Mouse (Mus musculus) embryonic facial prominence, embryonic 10.5 days (tissue): ENCODE measurements at regions not wholly inside any gene's neighbourhood (a gene's known extent, or its start where the extent isn't known, plus 50 kb on each side); places are given as distances from the start of the nearest gene placed in this dataset.

Experiments used
- DNase-seq: peaks from one replicate; pipeline ENCODE4 v3.0.0-alpha.2; 2017; ENCODE audit warnings: low spot score
- H3K27ac ChIP-seq: fragments of 300-500 bp; sonication (generic); replicated peaks from 2 replicates; pipeline ENCODE4 v1.5.1; 2016; ENCODE audit warnings: mild to moderate bottlenecking
- H3K27me3 ChIP-seq: fragments of 300-500 bp; sonication (generic); replicated peaks from 2 replicates; pipeline ENCODE4 v1.6.1; 2016; ENCODE audit warnings: low read depth, mild to moderate bottlenecking; ENCODE audit not compliant: poor library complexity, severe bottlenecking
- H3K36me3 ChIP-seq: fragments of 300-500 bp; sonication (generic); replicated peaks from 2 replicates; pipeline ENCODE4 v1.6.1; 2016; ENCODE audit warnings: mild to moderate bottlenecking, moderate library complexity
- H3K4me1 ChIP-seq: fragments of 300-500 bp; sonication (generic); 2 replicates; pipeline ENCODE4 v1.6.1; 2016
- H3K4me3 ChIP-seq: fragments of 300-500 bp; sonication (generic); 2 replicates; pipeline ENCODE4 v1.5.1; 2016; ENCODE audit warnings: mild to moderate bottlenecking, moderate library complexity
- H3K9me3 ChIP-seq: fragments of 300-500 bp; sonication (generic); 2 replicates; pipeline ENCODE4 v1.6.1; 2016; ENCODE audit warnings: mild to moderate bottlenecking
- WGBS: fragments of 180-500 bp; shearing (Covaris S2); methylation state at CpG from one replicate; pipeline ENCODE4 v1.1.7; 2016; 5-methylcytosine and 5-hydroxymethylcytosine counted together

- 11% methylated on average over 11 of the region's 11 CpGs for WGBS
- Histone ChIP-seq H3K4me1 (peaks cover 55% of the 10 kb centered on the region), H3K27me3 (peaks cover 86% of the 10 kb centered on the region), H3K36me3 (no peaks in the 10 kb centered on the region), H3K27ac (0 out of 2 replicates have a peak overlapping the region, but pooled peaks have one; percentile 3), H3K9me3 (no peaks in the 10 kb centered on the region), H3K4me3 (no peak overlapping the region)
- peak; percentile 48 for DNase-seq
These were observed 166.9 kb upstream of the Cadm1 start for GRCm38 (mm10) chr9:47363086-47363485.

GRCm38 (mm10) chr9:47364762-47365161 lies 165.2 kb upstream of the Cadm1 start:
- H3K36me3 ChIP-seq = no peaks in the 10 kb centered on the region
- H3K4me3 ChIP-seq = no peak overlapping the region
- peaks cover 61% of the 10 kb centered on the region for H3K4me1 ChIP-seq
- peaks cover 87% of the 10 kb centered on the region for H3K27me3 ChIP-seq
- no peak for DNase-seq
- H3K9me3 ChIP-seq = no peaks in the 10 kb centered on the region
- WGBS = 58% methylated on average over 3 of the region's 3 CpGs
- no peak overlapping the region for H3K27ac ChIP-seq

- H3K4me3 ChIP-seq = peak overlapping the region; percentile 56
- WGBS = 9% methylated on average over 17 of the region's 17 CpGs
- peaks cover 58% of the 10 kb centered on the region for H3K4me1 ChIP-seq
- H3K27me3 ChIP-seq = peaks cover 68% of the 10 kb centered on the region
- no peak overlapping the region for H3K27ac ChIP-seq
- H3K36me3 ChIP-seq = no peaks in the 10 kb centered on the region
- peak; percentile 44 for DNase-seq
- no peaks in the 10 kb centered on the region for H3K9me3 ChIP-seq
These were observed 162.6 kb upstream of the Cadm1 start for GRCm38 (mm10) chr9:47367266-47367957.

GRCm38 (mm10) chr9:47368015-47368901 lies 161.7 kb upstream of the Cadm1 start:
- no peaks in the 10 kb centered on the region for H3K36me3 ChIP-seq
- peak overlapping the region; percentile 74 for H3K27ac ChIP-seq
- peak; percentile 81 for DNase-seq
- peaks cover 58% of the 10 kb centered on the region for H3K4me1 ChIP-seq
- no peaks in the 10 kb centered on the region for H3K9me3 ChIP-seq
- 1% methylated on average over 31 of the region's 31 CpGs for WGBS
- H3K27me3 ChIP-seq = peaks cover 60% of the 10 kb centered on the region
- peak overlapping the region; percentile 56 for H3K4me3 ChIP-seq

GRCm38 (mm10) chr9:47372296-47372695 lies 157.7 kb upstream of the Cadm1 start:
- Histone ChIP-seq H3K27me3 (peaks cover 20% of the 10 kb centered on the region), H3K4me3 (no peak overlapping the region), H3K9me3 (no peaks in the 10 kb centered on the region), H3K36me3 (no peaks in the 10 kb centered on the region), H3K4me1 (peaks cover 44% of the 10 kb centered on the region), H3K27ac (no peak overlapping the region; the same call in 1 of the 2 replicates)
- WGBS = 81% methylated on average over 7 of the region's 7 CpGs
- no peak for DNase-seq

- H3K36me3 ChIP-seq = no peaks in the 10 kb centered on the region
- H3K27me3 ChIP-seq = peaks cover 13% of the 10 kb centered on the region
- no peak overlapping the region for H3K27ac ChIP-seq
- no peak for DNase-seq
- WGBS = 95% methylated on average over 7 of the region's 7 CpGs
- H3K9me3 ChIP-seq = no peaks in the 10 kb centered on the region
- no peak overlapping the region for H3K4me3 ChIP-seq
- peaks cover 26% of the 10 kb centered on the region for H3K4me1 ChIP-seq
These were observed 155.9 kb upstream of the Cadm1 start for GRCm38 (mm10) chr9:47374086-47374485.

- Histone ChIP-seq H3K4me1 (peaks cover 28% of the 10 kb centered on the region), H3K27ac (no peak overlapping the region), H3K9me3 (no peaks in the 10 kb centered on the region), H3K36me3 (no peaks in the 10 kb centered on the region), H3K4me3 (no peak overlapping the region), H3K27me3 (peaks cover 11% of the 10 kb centered on the region)
- WGBS = 76% methylated on average over 1 of the region's 1 CpGs
- no peak for DNase-seq
These were observed 153.3 kb upstream of the Cadm1 start for GRCm38 (mm10) chr9:47376645-47377044.

GRCm38 (mm10) chr9:47378541-47378940 lies 151.4 kb upstream of the Cadm1 start:
- H3K4me1 ChIP-seq = peaks cover 12% of the 10 kb centered on the region
- no peak for DNase-seq
- H3K4me3 ChIP-seq = no peak overlapping the region
- peaks cover 11% of the 10 kb centered on the region for H3K27me3 ChIP-seq
- no peak overlapping the region for H3K27ac ChIP-seq
- WGBS = 83% methylated on average over 5 of the region's 5 CpGs
- no peaks in the 10 kb centered on the region for H3K9me3 ChIP-seq
- no peaks in the 10 kb centered on the region for H3K36me3 ChIP-seq

GRCm38 (mm10) chr9:47380361-47380760 lies 149.6 kb upstream of the Cadm1 start:
- no peak overlapping the region for H3K27ac ChIP-seq
- H3K36me3 ChIP-seq = no peaks in the 10 kb centered on the region
- 79% methylated on average over 7 of the region's 7 CpGs for WGBS

GRCm38 (mm10) chr9:47384185-47384854 lies 145.7 kb upstream of the Cadm1 start:
- no peaks in the 10 kb centered on the region for H3K36me3 ChIP-seq
- H3K27ac ChIP-seq = peak overlapping the region; percentile 57
- WGBS = 20% methylated on average over 4 of the region's 4 CpGs

More at GRCm38 (mm10) chr9:47380361-47380760, 149.6 kb upstream of the Cadm1 start:
- peaks cover 11% of the 10 kb centered on the region for H3K27me3 ChIP-seq
- no peak overlapping the region for H3K4me3 ChIP-seq
- peaks cover 30% of the 10 kb centered on the region for H3K4me1 ChIP-seq
- DNase-seq = no peak
- no peaks in the 10 kb centered on the region for H3K9me3 ChIP-seq

GRCm38 (mm10) chr9:47386646-47387045 lies 143.3 kb upstream of the Cadm1 start:
- H3K36me3 ChIP-seq = no peaks in the 10 kb centered on the region
- no peaks in the 10 kb centered on the region for H3K9me3 ChIP-seq
- 81% methylated on average over 11 of the region's 11 CpGs for WGBS
- no peak overlapping the region for H3K4me3 ChIP-seq
- no peak for DNase-seq
- H3K27me3 ChIP-seq = peaks cover 34% of the 10 kb centered on the region
- H3K27ac ChIP-seq = peak overlapping the region; percentile 19; the same call in 1 of the 2 replicates
- H3K4me1 ChIP-seq = peaks cover 49% of the 10 kb centered on the region

More at GRCm38 (mm10) chr9:47384185-47384854, 145.7 kb upstream of the Cadm1 start:
- H3K9me3 ChIP-seq = no peaks in the 10 kb centered on the region
- H3K4me1 ChIP-seq = peaks cover 55% of the 10 kb centered on the region
- no peak overlapping the region for H3K4me3 ChIP-seq
- DNase-seq = peak; percentile 55
- peaks cover 23% of the 10 kb centered on the region for H3K27me3 ChIP-seq

GRCm38 (mm10) chr9:47387221-47387620 lies 142.8 kb upstream of the Cadm1 start:
- no peak overlapping the region for H3K27ac ChIP-seq
- peaks cover 49% of the 10 kb centered on the region for H3K4me1 ChIP-seq
- no peaks in the 10 kb centered on the region for H3K9me3 ChIP-seq
- H3K27me3 ChIP-seq = peaks cover 40% of the 10 kb centered on the region
- no peak for DNase-seq
- H3K4me3 ChIP-seq = no peak overlapping the region
- no peaks in the 10 kb centered on the region for H3K36me3 ChIP-seq
- WGBS = 75% methylated on average over 4 of the region's 4 CpGs
